Mouse (Mus musculus) 3134 (cell line): ENCODE data around the gene Pramef20.
"Not testable (repeated sequence)": the region's sequence is repeated elsewhere in the genome, so short reads cannot be mapped to it uniquely, and the experiment has no call there.

Source experiments
- DNase-seq: peaks from one replicate; pipeline ENCODE4 v3.0.0-alpha.2; 2011; ENCODE audit warnings: low spot score; ENCODE audit not compliant: insufficient read length; ENCODE audit errors: extremely low read depth

Gene Pramef20

GRCm38 (mm10) chr4:144377911-144378310 is at the start of gene Pramef20:
TSS of gene Pramef20 (minus strand) at chr4:144377933.
- DNase-seq, result no peak

GRCm38 (mm10) chr4:144424590-144424989 is 46.9 kb upstream of the Pramef20 start:
- DNase-seq, result no peak

GRCm38 (mm10) chr4:144420644-144421043 is 42.9 kb upstream of the Pramef20 start:
- no peak for DNase-seq

GRCm38 (mm10) chr4:144408290-144408689 is 30.6 kb upstream of the Pramef20 start, which contains the start of gene Pramef12:
TSS of gene Pramef12 (minus strand) at chr4:144408464.
- no peak for DNase-seq

- DNase-seq, result no peak
These were observed 28.5 kb upstream of the Pramef20 start for GRCm38 (mm10) chr4:144406261-144406660.

- DNase-seq, result no peak
These were observed 26.8 kb upstream of the Pramef20 start for GRCm38 (mm10) chr4:144404456-144405086.

GRCm38 (mm10) chr4:144402712-144403111 is 25.0 kb upstream of the Pramef20 start:
- DNase-seq, result no peak

- no peak for DNase-seq
These were observed 18.6 kb upstream of the Pramef20 start for GRCm38 (mm10) chr4:144396316-144396715.

- DNase-seq, result not testable (repeated sequence)
These were observed 20.1 kb downstream of the Pramef20 start, which contains the start of gene Gm13119 for GRCm38 (mm10) chr4:144357642-144358041. TSS of gene Gm13119 (plus strand) at chr4:144357942.

GRCm38 (mm10) chr4:144335856-144336255 is 41.9 kb downstream of the Pramef20 start:
- DNase-seq, result not testable (repeated sequence)

- DNase-seq, result not testable (repeated sequence)
These were observed 47.8 kb downstream of the Pramef20 start, which contains the start of gene Gm13128 for GRCm38 (mm10) chr4:144329949-144330348. TSS of gene Gm13128 (plus strand) at chr4:144330249.
